Mouse (Mus musculus) heart, embryonic 10.5 days (tissue): ENCODE measurements around the gene Mbl1. TPM values are rescaled to one million over a fixed set of nuclear protein-coding genes. Genes with fewer than 3 reads are reported as not detected.

Source experiments
- DNase-seq: peaks from one replicate; pipeline ENCODE4 v3.0.0-alpha.2; 2017; ENCODE audit warnings: low spot score
- H3K27ac ChIP-seq: fragments of 300-500 bp; sonication (generic); 2 replicates; pipeline ENCODE4 v1.5.1; 2016; ENCODE audit warnings: mild to moderate bottlenecking
- H3K27me3 ChIP-seq: fragments of 300-500 bp; sonication (generic); 2 replicates; pipeline ENCODE4 v1.6.1; 2016; ENCODE audit warnings: mild to moderate bottlenecking; ENCODE audit not compliant: poor library complexity, insufficient read depth, severe bottlenecking
- H3K36me3 ChIP-seq: fragments of 300-500 bp; sonication (generic); 2 replicates; pipeline ENCODE4 v1.6.1; 2016; ENCODE audit warnings: mild to moderate bottlenecking, moderate library complexity
- H3K4me1 ChIP-seq: fragments of 300-500 bp; sonication (generic); 2 replicates; pipeline ENCODE4 v1.6.1; 2016; ENCODE audit warnings: mild to moderate bottlenecking
- H3K4me3 ChIP-seq: fragments of 300-500 bp; sonication (generic); 2 replicates; pipeline ENCODE4 v1.5.1; 2016; ENCODE audit warnings: mild to moderate bottlenecking, moderate library complexity
- H3K9me3 ChIP-seq: fragments of 300-500 bp; sonication (generic); 2 replicates; pipeline ENCODE4 v1.6.1; 2016; ENCODE audit warnings: mild to moderate bottlenecking, moderate library complexity
- WGBS: fragments of 180-500 bp; shearing (Covaris S2); methylation state at CpG from one replicate; pipeline ENCODE4 v1.1.7; 2016; 5-methylcytosine and 5-hydroxymethylcytosine counted together
- polyA plus RNA-seq: library from polyadenylated mRNA; unstranded; fragments of >200 nt; fragmentation: Nextera tagmentation; extraction: Ambion mirVana; gene quantifications from 2 replicates; pipeline ENCODE4 v1.2.1, GENCODE M21; 2016

The Mbl1 gene
- polyA plus RNA-seq, 1 experiment from 2014 or later = 0.59 TPM

GRCm38 (mm10) chr14:41147356-41147755 is 3.9 kb upstream of the Mbl1 start:
- H3K9me3 ChIP-seq = no peaks in the 10 kb centered on the region
- H3K27ac ChIP-seq = no peak overlapping the region
- H3K36me3 ChIP-seq = no peaks in the 10 kb centered on the region
- no peaks in the 10 kb centered on the region for H3K4me1 ChIP-seq
- H3K27me3 ChIP-seq = no peaks in the 10 kb centered on the region
- H3K4me3 ChIP-seq = no peak overlapping the region
- WGBS = 78% methylated on average over 2 of the region's 2 CpGs
- DNase-seq = no peak

GRCm38 (mm10) chr14:41160076-41160475 is 8.8 kb downstream of the Mbl1 start:
- no peak overlapping the region for H3K4me3 ChIP-seq
- no peaks in the 10 kb centered on the region for H3K36me3 ChIP-seq
- H3K4me1 ChIP-seq = peaks cover 12% of the 10 kb centered on the region; the same call in 1 of the 2 replicates
- H3K9me3 ChIP-seq = no peaks in the 10 kb centered on the region
- no peaks in the 10 kb centered on the region for H3K27me3 ChIP-seq
- no peak overlapping the region for H3K27ac ChIP-seq
- WGBS = 72% methylated on average over 4 of the region's 4 CpGs
- no peak for DNase-seq

GRCm38 (mm10) chr14:41160743-41161142 is 9.5 kb downstream of the Mbl1 start:
- DNase-seq = no peak
- Histone ChIP-seq H3K27me3 (no peaks in the 10 kb centered on the region), H3K36me3 (no peaks in the 10 kb centered on the region), H3K27ac (no peak overlapping the region), H3K4me1 (peaks cover 12% of the 10 kb centered on the region; the same call in 1 of the 2 replicates), H3K4me3 (no peak overlapping the region), H3K9me3 (no peaks in the 10 kb centered on the region)
- 17% methylated on average over 1 of the region's 1 CpGs for WGBS

GRCm38 (mm10) chr14:41162663-41163062 is 11.4 kb downstream of the Mbl1 start:
- peak; percentile 78 for DNase-seq
- no peaks in the 10 kb centered on the region for H3K36me3 ChIP-seq

GRCm38 (mm10) chr14:41167278-41167677 is 16.0 kb downstream of the Mbl1 start:
- no peak overlapping the region for H3K27ac ChIP-seq
- H3K9me3 ChIP-seq = no peaks in the 10 kb centered on the region
- 32% methylated on average over 5 of the region's 5 CpGs for WGBS
- H3K27me3 ChIP-seq = no peaks in the 10 kb centered on the region
- DNase-seq = no peak
- H3K36me3 ChIP-seq = no peaks in the 10 kb centered on the region
- H3K4me1 ChIP-seq = no peaks in the 10 kb centered on the region
- H3K4me3 ChIP-seq = no peak overlapping the region

More at GRCm38 (mm10) chr14:41162663-41163062, 11.4 kb downstream of the Mbl1 start:
- Histone ChIP-seq H3K4me1 (peaks cover 12% of the 10 kb centered on the region; the same call in 1 of the 2 replicates), H3K27me3 (no peaks in the 10 kb centered on the region), H3K9me3 (no peaks in the 10 kb centered on the region), H3K4me3 (no peak overlapping the region), H3K27ac (no peak overlapping the region)
- WGBS = 20% methylated on average over 2 of the region's 2 CpGs

GRCm38 (mm10) chr14:41168567-41168966 is 17.3 kb downstream of the Mbl1 start:
- 96% methylated on average over 1 of the region's 1 CpGs for WGBS
- Histone ChIP-seq H3K36me3 (no peaks in the 10 kb centered on the region), H3K27ac (no peak overlapping the region), H3K27me3 (no peaks in the 10 kb centered on the region), H3K4me3 (no peak overlapping the region), H3K9me3 (no peaks in the 10 kb centered on the region), H3K4me1 (no peaks in the 10 kb centered on the region)
- peak; percentile 9 for DNase-seq

GRCm38 (mm10) chr14:41170514-41170913 is 19.3 kb downstream of the Mbl1 start:
- no peak overlapping the region for H3K4me3 ChIP-seq
- H3K9me3 ChIP-seq = no peaks in the 10 kb centered on the region
- 77% methylated on average over 2 of the region's 2 CpGs for WGBS
- H3K27ac ChIP-seq = no peak overlapping the region
- DNase-seq = peak; percentile 10
- no peaks in the 10 kb centered on the region for H3K4me1 ChIP-seq
- H3K27me3 ChIP-seq = no peaks in the 10 kb centered on the region
- no peaks in the 10 kb centered on the region for H3K36me3 ChIP-seq

GRCm38 (mm10) chr14:41174802-41175201 is 23.5 kb downstream of the Mbl1 start:
- no peak overlapping the region for H3K27ac ChIP-seq
- WGBS = 65% methylated on average over 1 of the region's 1 CpGs

GRCm38 (mm10) chr14:41185059-41185821 is 34.0 kb downstream of the Mbl1 start, which contains the start of gene Sftpd:
Sftpd (minus strand) TSS chr14:41185149.
- WGBS = 73% methylated on average over 4 of the region's 4 CpGs
- H3K27ac ChIP-seq = no peak within 1 kb of the TSS
- H3K9me3 ChIP-seq = no peaks in the 10 kb centered on the region; the same call in 1 of the 2 replicates
- H3K36me3 ChIP-seq = no peaks in the 10 kb centered on the region
- no peaks in the 10 kb centered on the region for H3K27me3 ChIP-seq
- no peak for DNase-seq
- H3K4me3 ChIP-seq = no peak within 1 kb of the TSS
- no peaks in the 10 kb centered on the region for H3K4me1 ChIP-seq

More at GRCm38 (mm10) chr14:41174802-41175201, 23.5 kb downstream of the Mbl1 start:
- Histone ChIP-seq H3K4me3 (no peak overlapping the region), H3K4me1 (no peaks in the 10 kb centered on the region), H3K27me3 (no peaks in the 10 kb centered on the region), H3K9me3 (no peaks in the 10 kb centered on the region), H3K36me3 (no peaks in the 10 kb centered on the region)
- DNase-seq = peak; percentile 17

- H3K4me3 ChIP-seq = no peak overlapping the region
- DNase-seq = no peak
- WGBS = 78% methylated on average over 2 of the region's 2 CpGs
Observed at GRCm38 (mm10) chr14:41189496-41189895, 38.2 kb downstream of the Mbl1 start.

GRCm38 (mm10) chr14:41198037-41198730 is 46.9 kb downstream of the Mbl1 start:
- Histone ChIP-seq H3K9me3 (no peaks in the 10 kb centered on the region), H3K27ac (peak overlapping the region; percentile 36; the same call in 1 of the 2 replicates)

More at GRCm38 (mm10) chr14:41189496-41189895, 38.2 kb downstream of the Mbl1 start:
- no peaks in the 10 kb centered on the region; the same call in 1 of the 2 replicates for H3K9me3 ChIP-seq
- H3K4me1 ChIP-seq = no peaks in the 10 kb centered on the region
- H3K27me3 ChIP-seq = no peaks in the 10 kb centered on the region
- H3K36me3 ChIP-seq = no peaks in the 10 kb centered on the region
- H3K27ac ChIP-seq = no peak overlapping the region

More at GRCm38 (mm10) chr14:41198037-41198730, 46.9 kb downstream of the Mbl1 start:
- 38% methylated on average over 6 of the region's 6 CpGs for WGBS
- no peaks in the 10 kb centered on the region for H3K36me3 ChIP-seq
- H3K4me1 ChIP-seq = peaks cover 2% of the 10 kb centered on the region; the same call in 1 of the 2 replicates
- no peaks in the 10 kb centered on the region for H3K27me3 ChIP-seq
- DNase-seq = no peak
- no peak overlapping the region for H3K4me3 ChIP-seq
